Mouse (Mus musculus) testis, adult 2 months (tissue): ENCODE measurements around the gene Zbtb16. TPM values are rescaled to one million over a fixed set of nuclear protein-coding genes. Genes with fewer than 3 reads are reported as not detected.

Source experiments
- H3K27ac ChIP-seq: fragments of 200-500 bp; 2 replicates; pipeline ENCODE4 v1.5.1; 2012; ENCODE audit warnings: low read depth, low read length; ENCODE audit not compliant: control insufficient read depth, insufficient read depth
- H3K27me3 ChIP-seq: fragments of 200-500 bp; 2 replicates; pipeline ENCODE4 v1.6.1; 2012; ENCODE audit warnings: mild to moderate bottlenecking, low read length, moderate library complexity; ENCODE audit not compliant: control insufficient read depth, insufficient read depth
- H3K36me3 ChIP-seq: fragments of 200-500 bp; 2 replicates; pipeline ENCODE4 v1.6.1; 2012; ENCODE audit warnings: mild to moderate bottlenecking, low read length; ENCODE audit not compliant: control insufficient read depth, insufficient read depth
- H3K4me1 ChIP-seq: fragments of 200-500 bp; 2 replicates; pipeline ENCODE4 v1.6.1; 2012; ENCODE audit warnings: low read length; ENCODE audit not compliant: control insufficient read depth, insufficient read depth
- H3K4me3 ChIP-seq: fragments of 200-500 bp; 2 replicates; pipeline ENCODE4 v1.5.1; 2012; ENCODE audit warnings: low read depth, mild to moderate bottlenecking, low read length, moderate library complexity, mixed read lengths; ENCODE audit not compliant: control insufficient read depth
- CTCF ChIP-seq: fragments of 200-500 bp; IDR thresholded peaks from 2 replicates; pipeline ENCODE4 v1.5.1; 2012; ENCODE audit warnings: low read depth, mild to moderate bottlenecking, inconsistent platforms, low read length, moderate library complexity; ENCODE audit not compliant: control insufficient read depth, insufficient read depth, insufficient replicate concordance
- POLR2A ChIP-seq: fragments of 200-500 bp; IDR thresholded peaks from 2 replicates; pipeline ENCODE4 v1.6.1; 2012; ENCODE audit warnings: low read depth, mild to moderate bottlenecking, inconsistent platforms, low read length, moderate library complexity; ENCODE audit not compliant: control insufficient read depth
- polyA plus RNA-seq: library from polyadenylated mRNA; depleted of rRNA; stranded (reverse); fragments of >200 nt; gene quantifications from 2 replicates; pipeline ENCODE4 v1.2.3, GENCODE M21; 2012

Gene Zbtb16
- polyA plus RNA-seq, 1 experiment, result 2.6 TPM

DNA sequence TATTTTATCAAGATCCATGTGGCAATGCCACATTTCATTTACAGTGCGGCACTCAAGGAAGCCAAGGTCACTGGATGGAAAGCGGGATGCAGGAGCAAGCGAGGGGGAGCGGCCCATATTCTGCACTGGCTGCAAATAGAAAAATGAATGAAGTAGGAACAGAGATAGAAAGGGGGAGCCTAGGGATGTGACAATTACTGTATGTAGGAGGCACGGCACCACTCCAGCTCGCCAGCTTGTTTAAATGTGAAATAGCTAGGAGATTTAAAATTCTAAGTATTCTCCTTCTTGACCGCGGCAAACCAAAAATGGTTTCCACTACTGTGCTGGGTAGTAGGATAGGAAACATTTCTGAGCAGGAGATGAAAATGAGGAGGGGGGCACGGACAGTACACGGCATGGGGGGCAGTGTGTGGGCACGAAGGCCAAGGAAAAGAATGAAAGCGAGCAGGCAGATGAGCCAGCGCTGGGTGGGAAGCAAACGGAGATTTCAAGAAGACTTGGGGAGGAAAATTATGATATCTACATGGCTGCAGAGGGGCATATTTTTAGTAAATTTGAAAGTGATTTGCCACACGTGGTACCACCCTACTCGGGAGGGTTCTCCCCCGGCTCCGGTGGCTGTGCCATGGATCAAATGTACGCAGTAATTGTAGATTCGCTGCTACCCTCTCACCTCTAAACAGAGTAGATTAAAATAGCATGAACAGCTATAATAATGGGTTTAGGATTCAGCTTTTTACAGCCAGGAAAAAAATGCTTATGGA, 68.2 kb downstream of the Zbtb16 start:
- no peaks in the 10 kb centered on the region for H3K27me3 ChIP-seq
- TF ChIP-seq POLR2A (no peak), CTCF (no peak)
- H3K4me1 ChIP-seq, result no peaks in the 10 kb centered on the region
- H3K27ac ChIP-seq, result no peak overlapping the region
- no peaks in the 10 kb centered on the region for H3K36me3 ChIP-seq
- no peak overlapping the region for H3K4me3 ChIP-seq

DNA sequence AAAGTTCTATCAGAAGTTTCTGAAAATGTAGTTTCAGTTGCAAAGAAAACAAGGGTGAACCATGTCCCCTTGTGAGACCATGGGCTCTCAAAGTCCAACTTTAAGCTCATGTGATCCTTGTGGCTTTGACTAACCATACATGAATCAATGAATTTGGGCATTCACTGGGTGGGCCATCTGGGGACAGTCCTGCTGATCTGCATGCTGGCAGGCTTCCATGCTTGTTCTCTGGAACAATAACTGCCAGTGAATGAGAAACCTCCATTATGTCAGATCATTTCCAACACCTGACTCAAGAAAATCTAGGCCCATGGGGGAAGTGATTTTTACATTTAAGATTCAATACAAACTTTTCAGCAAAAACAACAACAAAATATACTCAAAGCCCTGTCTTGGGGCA, 70.1 kb downstream of the Zbtb16 start:
- Histone ChIP-seq H3K27me3 (no peaks in the 10 kb centered on the region), H3K27ac (no peak overlapping the region), H3K4me1 (no peaks in the 10 kb centered on the region), H3K4me3 (no peak overlapping the region), H3K36me3 (no peaks in the 10 kb centered on the region)
- TF ChIP-seq POLR2A (no peak), CTCF (no peak)

DNA sequence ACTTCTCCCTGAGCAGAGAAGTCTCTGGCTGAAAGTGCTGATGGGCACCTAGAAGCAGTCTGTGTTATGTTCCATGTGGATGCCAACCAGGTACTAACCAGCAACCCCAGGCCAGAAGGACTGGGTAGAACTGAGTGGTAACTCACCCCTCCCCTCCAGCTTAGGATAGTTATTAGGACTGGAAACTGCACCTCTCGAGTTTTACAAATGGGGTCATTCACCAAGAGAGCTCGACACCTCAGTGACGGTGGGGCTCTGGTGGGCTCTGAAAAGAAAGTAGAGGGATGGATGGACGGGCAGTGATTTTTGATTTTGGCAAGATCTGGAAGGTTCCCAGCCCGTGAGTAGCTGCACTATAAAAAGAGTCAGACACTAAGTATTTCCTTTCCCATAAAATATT, 71.7 kb downstream of the Zbtb16 start:
- Histone ChIP-seq H3K27ac (no peak overlapping the region), H3K4me3 (no peak overlapping the region), H3K27me3 (no peaks in the 10 kb centered on the region), H3K4me1 (no peaks in the 10 kb centered on the region; the same call in 1 of the 2 replicates), H3K36me3 (no peaks in the 10 kb centered on the region)
- no peak for TF ChIP-seq CTCF
- TF ChIP-seq POLR2A, result no peak

DNA sequence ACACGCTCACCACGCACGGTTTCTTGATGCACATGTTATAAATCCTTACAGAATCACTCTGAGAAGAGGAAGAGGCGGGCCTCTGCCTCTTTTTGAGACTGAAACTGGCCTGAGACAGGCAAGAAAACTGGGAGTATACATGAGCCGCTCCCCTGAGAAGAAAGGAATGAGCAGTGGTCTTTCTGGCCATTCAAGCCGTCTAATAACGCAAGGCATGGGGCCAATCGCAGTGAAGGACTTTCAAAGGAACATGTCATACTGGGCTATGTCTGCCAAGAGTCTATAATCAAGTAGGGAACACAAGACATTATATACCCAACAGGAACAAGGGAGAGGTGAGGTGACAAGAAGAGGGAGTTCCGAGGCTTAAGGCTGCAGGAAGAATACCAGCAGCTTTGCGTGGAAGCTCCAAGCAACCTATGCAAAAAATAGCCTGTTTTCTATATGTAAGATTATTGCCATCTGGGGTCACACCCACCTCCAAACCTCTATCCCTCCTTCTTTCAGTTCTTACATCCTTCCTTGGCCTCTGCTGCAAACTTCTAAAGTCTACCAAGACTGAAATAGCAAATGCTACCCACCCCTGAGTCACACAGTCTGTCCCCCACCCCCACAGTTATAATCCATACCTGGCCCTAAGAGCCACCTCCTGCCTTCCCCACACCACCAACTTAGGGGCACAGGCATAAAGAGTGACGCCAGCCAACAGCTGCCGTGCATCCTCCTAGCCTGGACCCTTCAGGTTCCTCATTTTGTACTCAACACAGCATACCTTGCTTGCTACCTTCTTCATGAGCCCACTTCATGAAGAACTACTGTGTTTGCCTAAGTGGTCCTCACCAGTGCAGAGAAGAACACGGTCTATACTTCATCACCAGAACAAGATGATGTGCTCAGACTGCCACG, 74.0 kb downstream of the Zbtb16 start:
- TF ChIP-seq CTCF (no peak), POLR2A (no peak)
- no peak overlapping the region for H3K27ac ChIP-seq
- no peaks in the 10 kb centered on the region for H3K27me3 ChIP-seq
- no peaks in the 10 kb centered on the region for H3K36me3 ChIP-seq
- H3K4me1 ChIP-seq, result no peaks in the 10 kb centered on the region; the same call in 1 of the 2 replicates
- no peak overlapping the region for H3K4me3 ChIP-seq

DNA sequence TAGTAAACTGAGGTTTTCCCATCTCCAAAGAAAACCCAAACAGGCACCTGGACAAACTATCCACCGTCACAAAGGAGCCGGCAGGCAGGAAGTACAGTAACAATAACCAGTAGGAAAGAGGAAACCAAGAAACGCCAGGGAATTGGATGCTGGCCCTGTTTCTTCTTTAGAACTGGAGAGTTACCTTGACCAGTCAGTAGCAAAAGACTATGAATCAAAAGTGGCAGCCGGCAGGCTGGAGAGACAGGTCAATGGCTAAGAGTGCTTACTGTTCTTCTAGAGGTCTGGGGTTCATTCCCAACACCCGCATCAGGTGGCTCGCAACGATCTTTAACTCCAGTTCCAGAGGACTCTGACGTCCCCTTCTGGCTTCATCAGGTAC, 74.9 kb downstream of the Zbtb16 start:
- H3K4me3 ChIP-seq, result no peak overlapping the region
- no peaks in the 10 kb centered on the region for H3K27me3 ChIP-seq
- no peak for TF ChIP-seq POLR2A
- TF ChIP-seq CTCF, result no peak
- H3K4me1 ChIP-seq, result no peaks in the 10 kb centered on the region; the same call in 1 of the 2 replicates
- H3K27ac ChIP-seq, result no peak overlapping the region
- H3K36me3 ChIP-seq, result no peaks in the 10 kb centered on the region

DNA sequence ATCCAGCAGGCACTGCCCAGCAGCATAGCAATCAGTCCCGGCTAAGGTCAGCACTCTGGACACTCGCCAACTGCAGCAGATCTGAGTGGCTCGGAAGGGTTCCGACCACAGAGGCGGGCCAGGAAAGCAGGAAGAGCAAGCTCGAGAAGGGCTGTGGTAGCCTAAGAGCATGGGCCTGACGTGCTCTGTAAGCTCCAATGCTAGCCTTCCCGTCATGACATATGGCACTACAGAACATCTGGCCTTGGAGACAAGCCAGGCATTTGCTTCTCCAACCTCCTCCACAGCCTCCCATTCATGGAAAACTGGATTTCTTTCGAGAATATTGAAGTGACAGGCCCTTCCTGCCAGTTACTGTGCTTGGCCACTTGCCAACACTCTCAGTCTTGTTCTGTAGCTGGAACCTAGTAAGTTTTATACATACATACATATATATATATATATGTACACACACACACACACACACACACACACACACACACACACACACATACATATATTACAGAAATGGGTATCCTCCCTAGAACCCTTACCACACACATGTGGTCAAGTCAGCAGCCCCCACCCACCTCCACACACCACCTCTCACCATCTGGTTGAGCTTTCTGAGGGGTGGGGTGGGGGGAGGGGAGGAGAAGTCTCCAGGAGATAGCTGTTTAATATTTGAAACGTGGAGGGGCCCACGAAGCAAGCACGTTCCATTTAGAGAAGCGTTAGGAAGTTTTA, 75.4 kb downstream of the Zbtb16 start:
- Histone ChIP-seq H3K4me1 (no peaks in the 10 kb centered on the region; the same call in 1 of the 2 replicates), H3K27me3 (no peaks in the 10 kb centered on the region), H3K4me3 (no peak overlapping the region), H3K27ac (no peak overlapping the region; the same call in 1 of the 2 replicates), H3K36me3 (no peaks in the 10 kb centered on the region)
- TF ChIP-seq CTCF, result no peak

DNA sequence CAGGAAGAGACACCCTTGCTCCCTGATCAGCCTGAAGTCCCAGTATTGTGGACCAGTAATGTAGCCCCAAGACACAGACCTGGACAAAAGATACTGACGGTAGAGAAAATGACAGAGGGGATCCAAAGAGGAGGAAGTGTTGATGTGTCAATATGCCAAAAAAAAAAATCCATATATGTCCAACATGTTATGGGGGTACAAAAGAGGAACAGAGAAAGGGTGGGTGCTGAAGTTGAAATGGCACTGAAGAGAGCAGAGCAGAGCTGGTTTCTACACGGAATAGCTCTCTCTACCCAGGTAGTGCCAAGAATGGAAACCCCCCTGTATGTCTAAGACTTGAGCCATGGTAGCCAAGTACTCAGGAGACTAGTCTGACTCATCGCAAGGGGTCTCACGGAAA, 76.9 kb downstream of the Zbtb16 start:
- H3K36me3 ChIP-seq, result no peaks in the 10 kb centered on the region
- H3K4me3 ChIP-seq, result no peak overlapping the region
- H3K4me1 ChIP-seq, result no peaks in the 10 kb centered on the region; the same call in 1 of the 2 replicates
- H3K27me3 ChIP-seq, result no peaks in the 10 kb centered on the region
- H3K27ac ChIP-seq, result no peak overlapping the region
- TF ChIP-seq CTCF, result no peak
- TF ChIP-seq POLR2A, result no peak
